Mouse (Mus musculus) left cerebral cortex, postnatal 14 days (tissue): ENCODE data around the gene Ece1. TPM values are rescaled to one million over a fixed set of nuclear protein-coding genes. Genes with fewer than 3 reads are reported as not detected.

Experiments
- DNase-seq, 2 experiments: peaks; one replicate each; pipeline ENCODE4 v3.0.0; 2021 to 2022; ENCODE audit warnings: low spot score in 2 of 2, mixed read lengths in 1 of 2
- intact Hi-C: fragments of 180-260 bp; cut with DNase I; formaldehyde crosslinking; loops from one replicate; pipeline ENCODE4 v1.15.1; 2025
- total RNA-seq, 2 experiments: library from RNA; stranded (reverse); gene quantifications; 2 replicates each; pipeline ENCODE4 v1.2.3; 2021

Gene Ece1
- total RNA-seq, 2 experiments from 2014 or later: 80.9 to 84.3 TPM

- intact Hi-C loops: no loop called here
- DNase-seq: no peak
Observed at GRCm38 (mm10) chr4:137850161-137850560, 11.9 kb upstream of the Ece1 start.

DNA sequence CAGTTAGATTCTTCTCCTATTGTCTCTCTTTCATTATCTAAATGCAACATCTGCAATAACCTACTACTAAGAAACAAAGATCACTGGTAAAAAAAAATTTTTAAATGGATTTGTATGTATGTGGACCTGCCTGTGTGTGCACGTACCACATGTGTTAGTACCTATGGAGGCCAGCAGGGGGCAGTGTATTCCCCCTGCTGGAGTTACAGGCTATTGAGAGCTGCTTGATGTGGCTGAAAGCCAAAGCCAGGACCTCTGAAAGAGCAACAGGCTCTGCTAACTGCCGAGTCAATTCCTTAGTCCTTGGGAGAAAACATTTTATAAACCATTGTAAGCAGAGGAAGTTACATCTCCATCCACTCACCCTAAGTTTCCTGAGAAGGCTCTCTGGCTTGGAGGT lies 10.6 kb upstream of the Ece1 start:
- intact Hi-C loops: no loop called here

GRCm38 (mm10) chr4:137853822-137854221 lies 8.2 kb upstream of the Ece1 start:
- intact Hi-C loops: no loop called here
- no peak for DNase-seq

More for the DNA sequence above, 10.6 kb upstream of the Ece1 start:
- DNase-seq: peak in 1 of 2 experiments; percentile 44

GRCm38 (mm10) chr4:137855741-137856341 lies 6.2 kb upstream of the Ece1 start:
- no peak for DNase-seq
- intact Hi-C loops: no loop called here

DNA sequence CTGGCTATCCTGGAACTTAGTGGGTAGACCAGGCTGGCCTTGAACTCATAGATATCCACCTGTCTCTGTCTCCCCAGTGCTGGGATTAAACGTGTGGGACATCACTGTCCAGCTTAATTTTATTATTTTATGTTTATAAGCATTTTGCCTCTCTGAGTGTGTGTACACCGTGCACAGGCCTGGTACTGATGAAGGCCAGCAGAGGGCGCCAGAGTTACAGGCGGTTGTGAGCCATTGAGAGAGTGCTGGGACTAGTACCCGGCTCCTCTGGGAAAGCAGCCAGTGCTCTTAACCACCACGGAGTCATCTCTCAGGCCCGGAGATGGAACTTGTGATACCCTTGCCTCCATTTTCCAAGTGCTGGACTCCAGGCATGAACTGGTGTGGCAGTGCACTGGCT lies 4.9 kb upstream of the Ece1 start:
- intact Hi-C loops: no loop called here
- DNase-seq: peak in 1 of 2 experiments; percentile 41

DNA sequence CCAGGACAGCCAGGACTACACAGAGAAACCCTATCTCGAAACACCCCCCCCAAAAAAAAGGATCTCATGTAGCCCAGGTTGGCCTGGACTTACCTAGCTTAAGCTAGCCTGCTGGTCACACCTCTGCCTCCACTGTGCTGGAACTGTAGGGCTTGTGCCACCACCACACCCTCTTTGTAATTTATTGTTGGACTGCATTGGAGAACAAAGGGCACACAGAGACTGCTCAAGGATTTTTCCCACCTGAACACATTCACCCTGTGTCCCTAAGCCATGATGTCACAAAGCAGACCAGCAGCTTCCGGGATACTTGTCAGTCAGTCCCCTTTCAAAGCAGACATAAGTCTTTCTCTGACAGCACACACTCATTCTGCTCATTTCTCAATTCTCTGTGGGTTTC lies 3.7 kb upstream of the Ece1 start:
- DNase-seq: no peak
- intact Hi-C loops: no loop called here

DNA sequence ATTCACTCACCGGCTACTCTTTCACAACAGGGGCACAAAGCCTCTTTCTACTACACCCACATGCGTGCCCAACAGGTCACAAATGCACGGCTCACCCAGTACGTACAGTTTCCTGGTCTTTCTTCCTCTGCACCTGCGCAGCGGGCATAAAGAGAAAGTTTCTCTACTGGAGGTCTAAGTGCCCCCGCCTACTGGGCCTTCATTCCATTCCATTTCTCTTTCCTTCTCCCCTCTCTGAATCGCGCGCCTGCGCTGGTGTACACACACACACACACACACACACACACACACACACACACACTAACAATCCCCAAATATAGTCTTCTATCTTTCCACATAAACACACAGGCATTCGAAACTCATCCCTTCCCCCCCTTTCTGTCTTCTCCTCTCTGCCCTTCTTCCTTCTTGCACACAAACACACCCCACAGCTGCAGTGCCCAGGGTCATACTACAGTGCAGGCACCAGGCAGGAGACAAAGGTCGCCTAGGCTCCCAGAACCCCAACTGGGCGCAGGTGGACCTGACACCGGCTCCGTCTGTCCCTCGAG lies 501 bp upstream of the Ece1 start:
- intact Hi-C loops: loop anchor here (5.0 kb wide), 1 partner anchor 81 kb away; no protein-coding TSS in a partner anchor
- DNase-seq: peak; percentile 45 to 63

DNA sequence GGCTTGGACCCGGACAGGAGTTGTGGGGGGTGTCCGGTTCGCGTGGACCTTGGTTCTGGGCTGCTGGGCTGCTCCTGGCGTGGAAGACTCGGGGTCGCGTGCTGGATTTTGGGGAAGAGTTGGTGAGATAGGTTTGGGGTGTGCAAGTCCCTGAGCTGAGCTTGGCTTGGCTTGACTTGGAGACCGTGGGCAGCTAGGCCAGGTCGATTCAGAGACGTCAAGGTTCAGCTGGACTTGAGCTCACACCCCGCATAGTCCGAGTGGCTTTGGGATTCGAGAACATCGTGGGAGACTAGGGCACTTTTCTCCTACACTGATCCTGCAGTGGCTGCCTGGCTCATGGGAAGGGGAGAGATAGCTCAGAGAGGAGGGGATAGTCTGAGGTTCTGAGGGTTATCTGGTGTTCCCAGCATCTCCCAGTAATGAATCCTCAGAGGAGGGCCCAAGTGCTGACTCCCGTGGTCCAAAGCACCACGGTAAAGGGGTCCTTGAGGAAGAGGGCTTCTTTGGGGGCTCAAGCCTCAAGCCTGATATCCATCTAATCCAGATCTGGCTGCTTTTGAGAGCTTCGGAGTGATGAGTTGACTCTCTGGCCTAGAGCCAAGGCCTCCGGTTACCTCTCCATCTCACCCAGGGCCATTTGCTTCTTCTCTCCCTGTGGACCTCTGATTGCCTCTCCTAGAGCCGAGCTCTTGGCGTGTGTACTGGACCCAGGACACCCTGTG lies 641 bp downstream of the Ece1 start:
- no peak for DNase-seq
- intact Hi-C loops: loop anchor here (5.0 kb wide), 1 partner anchor 80 kb away; no protein-coding TSS in a partner anchor

DNA sequence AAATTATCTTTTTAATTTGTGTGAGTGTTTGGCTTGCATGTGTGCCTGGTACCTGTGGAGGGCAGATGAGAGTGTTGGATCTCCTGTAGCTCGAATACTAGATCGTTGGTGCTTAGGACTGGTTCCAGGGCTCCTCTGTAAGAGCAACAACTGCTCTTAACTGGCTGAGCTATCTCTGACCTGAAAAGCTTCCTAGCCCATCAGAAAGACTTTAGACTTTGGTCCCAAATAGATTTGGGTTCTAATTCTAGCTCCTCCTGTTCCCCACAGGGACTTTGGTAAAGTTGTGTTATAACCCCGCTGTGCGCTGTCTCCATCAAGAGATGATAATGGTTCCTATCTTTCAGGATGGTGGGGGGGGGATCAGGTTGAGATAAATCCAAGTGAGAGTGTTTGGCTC lies 2.0 kb downstream of the Ece1 start:
- no peak for DNase-seq
- intact Hi-C loops: loop anchor here (5.0 kb wide), 1 partner anchor 78 kb away; no protein-coding TSS in a partner anchor

DNA sequence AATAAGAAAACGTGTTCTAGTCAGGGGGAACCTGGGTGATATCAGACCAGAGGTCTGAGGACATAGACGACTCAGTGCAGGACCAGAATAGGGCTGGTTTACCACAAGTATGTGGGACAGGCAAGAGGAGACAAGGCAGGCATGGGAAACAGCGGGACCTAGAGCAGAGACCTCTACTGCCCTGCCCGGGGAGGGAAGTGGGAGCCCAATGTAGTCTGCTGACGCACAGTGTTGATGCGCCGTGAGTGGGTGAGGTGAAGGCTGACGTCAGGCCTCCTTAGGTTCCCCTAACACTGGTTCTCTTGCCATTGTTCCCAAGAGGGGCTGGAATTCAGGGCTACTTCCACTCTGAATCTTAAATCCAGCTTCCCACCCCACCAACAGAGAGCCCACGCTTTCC lies 2.7 kb downstream of the Ece1 start:
- intact Hi-C loops: loop anchor here (5.0 kb wide), 2 partner anchors 48 to 78 kb away; no protein-coding TSS in a partner anchor
- DNase-seq: peak in 1 of 2 experiments; percentile 68

DNA sequence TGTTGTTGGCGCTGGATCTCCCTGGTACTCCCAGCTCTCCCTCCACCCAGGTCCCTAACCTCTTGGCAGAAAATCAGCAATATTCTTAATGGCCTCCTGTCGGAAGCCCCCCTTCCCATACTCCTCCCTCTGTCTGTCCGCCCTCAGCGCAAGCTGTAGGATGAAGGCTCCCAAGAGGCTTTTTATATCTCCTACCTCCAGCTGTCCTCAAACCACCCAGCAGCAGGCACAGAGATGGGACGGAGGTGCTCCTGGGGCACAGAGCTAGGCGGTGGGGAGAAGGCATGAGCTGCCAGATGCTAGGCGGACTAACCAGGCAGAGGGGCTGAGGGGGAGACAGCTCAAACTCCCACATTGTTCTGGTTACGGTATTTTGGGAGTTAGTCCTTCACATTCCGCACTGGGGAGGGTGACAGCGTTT lies 3.2 kb downstream of the Ece1 start:
- DNase-seq: peak; percentile 54 to 58
- intact Hi-C loops: loop anchor here (5.0 kb wide), 1 partner anchor 47 kb away; no protein-coding TSS in a partner anchor

- no peak for DNase-seq
- intact Hi-C loops: loop anchor here (5.0 kb wide), 1 partner anchor 46 kb away; no protein-coding TSS in a partner anchor
Observed at GRCm38 (mm10) chr4:137866206-137866863, 4.3 kb downstream of the Ece1 start.

- intact Hi-C loops: loop anchor here (5.0 kb wide), 1 partner anchor 45 kb away; no protein-coding TSS in a partner anchor
- no peak for DNase-seq
Observed at GRCm38 (mm10) chr4:137867225-137867624, 5.2 kb downstream of the Ece1 start.

DNA sequence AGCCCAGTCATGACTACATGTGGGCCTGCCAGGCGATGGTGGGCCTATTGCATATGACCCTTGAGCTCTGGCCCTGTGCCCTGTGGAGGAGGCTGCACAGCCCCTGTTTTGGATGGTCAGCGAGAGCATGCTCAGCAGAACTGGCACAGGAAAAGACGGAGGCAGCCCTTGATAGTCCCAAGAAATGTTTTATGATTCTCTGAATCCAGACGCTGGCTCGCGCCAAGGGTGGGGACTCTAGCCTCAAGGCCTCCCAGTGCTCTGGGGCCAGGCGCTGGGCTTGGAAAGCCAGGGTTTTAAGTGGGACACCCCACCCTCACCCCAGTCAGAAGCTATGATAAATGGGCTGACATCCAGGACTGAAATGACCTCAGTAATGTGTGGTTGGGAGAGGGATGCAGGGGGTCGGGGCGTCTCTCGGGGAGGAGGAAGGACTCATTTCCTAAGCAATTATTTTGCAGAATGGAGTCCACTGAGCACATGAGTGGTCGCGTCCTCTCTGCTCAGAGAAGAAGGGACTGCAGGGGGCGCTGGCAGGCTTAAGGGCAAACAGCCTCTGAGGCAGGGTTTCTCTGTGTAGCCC lies 5.7 kb downstream of the Ece1 start:
- intact Hi-C loops: loop anchor here (5.0 kb wide), 1 partner anchor 45 kb away; no protein-coding TSS in a partner anchor
- DNase-seq: no peak

DNA sequence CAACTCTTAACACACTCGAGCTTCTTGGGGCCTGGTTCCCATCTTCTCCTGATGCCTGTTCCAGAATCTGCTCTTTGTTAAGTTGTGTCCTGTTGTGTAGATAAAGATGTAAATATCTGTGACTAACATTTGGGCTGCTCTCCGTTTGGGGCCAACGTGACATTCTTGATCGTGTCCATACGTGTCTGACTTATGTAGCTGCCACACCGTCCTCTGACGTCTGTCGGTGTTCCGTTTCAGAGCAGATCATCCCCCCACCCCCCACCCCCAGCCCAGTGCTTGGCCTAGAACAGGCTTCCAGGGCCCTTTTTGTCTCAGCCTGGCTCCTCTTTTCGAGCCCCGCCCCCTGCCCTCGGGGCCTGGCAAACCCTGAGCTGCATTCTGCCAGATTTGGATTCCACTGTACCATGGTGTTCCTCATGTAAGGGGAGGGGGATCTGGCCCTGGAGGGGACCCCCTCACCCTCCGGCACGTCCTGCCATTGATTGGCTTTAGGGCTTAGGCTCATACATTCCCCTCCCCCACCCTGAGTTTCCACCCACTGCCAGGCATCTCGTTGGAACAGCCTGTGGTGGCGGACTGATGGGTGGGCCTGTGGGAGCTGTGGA lies 7.7 kb downstream of the Ece1 start:
- no peak for DNase-seq
- intact Hi-C loops: loop anchor here (5.0 kb wide), 1 partner anchor 43 kb away; no protein-coding TSS in a partner anchor

- DNase-seq: no peak
- intact Hi-C loops: no loop called here
Observed at GRCm38 (mm10) chr4:137870979-137871378, 8.9 kb downstream of the Ece1 start.

GRCm38 (mm10) chr4:137871431-137871830 lies 9.4 kb downstream of the Ece1 start:
- no peak for DNase-seq
- intact Hi-C loops: no loop called here

DNA sequence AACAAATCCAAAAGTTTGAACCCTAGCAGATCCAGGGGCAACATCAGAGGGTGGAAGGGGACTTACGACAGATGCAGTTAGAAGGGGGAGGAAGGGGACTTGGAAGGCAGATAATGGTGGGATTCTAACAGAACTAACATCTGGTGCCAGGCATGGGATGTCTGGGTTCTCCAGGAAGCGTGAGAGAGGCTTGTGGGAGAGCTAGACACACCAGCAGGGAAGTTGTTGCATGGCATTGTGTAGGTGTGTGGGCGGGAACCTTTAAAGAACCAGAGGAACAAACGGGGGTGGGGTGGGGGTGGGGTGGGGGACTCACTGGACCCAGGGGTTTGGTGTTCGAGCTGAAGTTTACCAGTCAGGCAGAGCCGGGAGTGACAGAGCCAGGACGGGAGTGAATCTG lies 12.3 kb downstream of the Ece1 start:
- no peak for DNase-seq
- intact Hi-C loops: no loop called here

GRCm38 (mm10) chr4:137874826-137875225 lies 12.8 kb downstream of the Ece1 start:
- DNase-seq: no peak
- intact Hi-C loops: no loop called here
